Mouse (Mus musculus): ENCODE measurements at regions not wholly inside any gene's neighbourhood (a gene's known extent, or its start where the extent isn't known, plus 50 kb on each side); places are given as distances from the start of the nearest gene placed in this dataset.

DNA sequence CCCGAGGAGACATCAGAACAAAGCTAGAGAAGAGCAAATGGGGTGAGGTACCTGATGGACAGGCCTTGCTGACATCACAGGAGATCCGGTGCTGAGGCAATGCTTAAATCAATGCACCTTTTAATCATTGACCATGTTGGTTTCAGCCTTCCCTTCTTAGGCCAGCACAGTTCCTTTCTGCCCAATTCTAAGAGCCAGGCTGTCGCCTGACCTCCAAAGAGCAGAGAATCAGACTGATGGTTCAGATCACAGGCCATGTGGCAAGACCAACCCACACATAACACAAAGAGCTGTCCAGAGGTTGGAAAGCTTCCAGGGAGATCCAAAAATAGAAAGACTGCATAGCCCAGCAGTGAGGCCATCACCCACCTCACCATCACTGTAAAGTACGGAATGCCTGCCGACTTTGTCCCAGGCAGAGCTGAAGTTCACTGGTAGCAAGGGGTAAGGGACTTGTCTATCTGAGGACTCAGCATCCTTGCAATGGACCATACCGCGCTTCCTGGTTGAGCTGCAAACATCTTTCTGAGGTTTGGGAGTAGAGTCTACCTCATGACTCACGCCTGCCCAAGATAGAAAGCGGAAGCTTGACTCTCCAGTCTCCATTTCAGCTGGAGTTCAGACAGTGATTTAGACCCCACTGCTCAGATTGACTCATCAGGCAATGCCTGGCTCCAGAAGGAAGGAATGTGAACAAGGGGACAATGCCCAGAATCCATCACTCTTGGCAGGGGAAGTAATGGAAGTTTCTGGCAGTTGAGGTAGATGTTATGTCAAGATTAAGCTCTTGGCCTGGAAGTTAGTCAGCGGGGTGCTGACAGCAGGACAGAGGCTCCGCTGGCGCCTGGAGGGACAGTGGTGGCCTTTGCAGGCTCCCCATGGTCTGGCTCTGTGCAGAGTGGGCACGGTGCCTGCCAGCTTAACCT lies 98.1 kb upstream of the Thy1 start:
- Histone ChIP-seq H3K36me3 (ENCODE audit: control insufficient read depth, insufficient read depth, low read length, poor library complexity, severe bottlenecking) (no peaks in the 10 kb centered on the region), H3K27me3 (ENCODE audit: control insufficient read depth, insufficient read depth, low read length, poor library complexity, severe bottlenecking) (no peaks in the 10 kb centered on the region)
- DNase-seq (ENCODE audit: low read depth, low spot score) = no peak

DNA sequence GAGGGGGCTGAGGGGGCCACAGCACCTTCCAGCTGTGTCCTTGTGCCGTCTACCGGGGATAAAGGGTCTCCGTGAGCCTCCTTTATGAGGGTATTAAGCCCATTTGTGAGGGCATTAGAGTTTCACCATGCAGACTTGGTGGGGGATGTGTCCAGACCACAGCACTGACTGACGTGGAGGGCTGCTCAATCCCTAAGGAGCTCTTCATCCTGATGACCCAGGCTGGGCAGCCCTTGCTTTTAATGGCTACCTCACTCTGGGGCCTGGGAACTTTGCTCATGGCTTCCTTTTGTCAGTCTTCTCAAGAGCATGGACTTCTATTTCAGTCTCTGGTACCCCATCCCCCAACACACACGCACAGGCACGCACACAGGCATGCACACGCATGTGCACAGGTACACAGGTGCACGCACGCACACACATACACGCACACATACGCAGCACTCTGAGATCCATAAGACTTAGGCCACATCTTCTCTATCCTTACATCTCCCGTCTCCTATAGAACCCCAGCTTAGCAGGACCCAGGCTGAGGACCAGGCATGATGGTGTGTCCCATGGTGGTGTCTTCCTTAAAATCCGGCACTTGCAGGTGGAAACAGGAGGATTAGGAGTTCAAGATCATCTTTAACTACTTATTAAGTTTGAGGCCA lies 97.1 kb upstream of the Thy1 start:
- Histone ChIP-seq H3K36me3 (ENCODE audit: control insufficient read depth, insufficient read depth, low read length, poor library complexity, severe bottlenecking) (no peaks in the 10 kb centered on the region), H3K27me3 (ENCODE audit: control insufficient read depth, insufficient read depth, low read length, poor library complexity, severe bottlenecking) (no peaks in the 10 kb centered on the region)
- no peak for DNase-seq (ENCODE audit: low read depth, low spot score)

DNA sequence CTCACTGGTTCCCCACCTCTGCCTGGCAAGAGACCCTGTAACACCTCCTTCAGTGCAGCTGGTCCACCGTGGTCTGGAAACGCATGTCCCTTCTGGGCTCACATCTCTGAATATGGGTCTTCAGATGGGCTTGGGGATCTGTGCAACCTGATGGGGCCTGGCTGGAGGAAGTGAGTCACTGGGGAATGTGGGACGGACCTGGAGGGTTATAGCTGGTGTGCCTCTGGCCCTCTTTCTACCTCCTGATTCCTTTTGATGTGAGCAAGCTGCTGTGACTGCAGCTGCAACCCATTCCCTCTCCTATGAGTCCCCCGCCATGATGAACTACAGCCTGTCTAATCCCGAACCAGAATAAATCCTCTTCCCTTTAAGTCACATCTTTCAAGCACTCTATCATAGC lies 96.1 kb upstream of the Thy1 start:
- DNase-seq (ENCODE audit: low read depth, low spot score) = no peak
- Histone ChIP-seq H3K36me3 (ENCODE audit: control insufficient read depth, insufficient read depth, low read length, poor library complexity, severe bottlenecking) (no peaks in the 10 kb centered on the region), H3K27me3 (ENCODE audit: control insufficient read depth, insufficient read depth, low read length, poor library complexity, severe bottlenecking) (no peaks in the 10 kb centered on the region)

GRCm38 (mm10) chr9:43947490-43948150 lies 95.6 kb upstream of the Thy1 start:
- DNase-seq (ENCODE audit: low read depth, low spot score) = no peak
- Histone ChIP-seq H3K36me3 (ENCODE audit: control insufficient read depth, insufficient read depth, low read length, poor library complexity, severe bottlenecking) (no peaks in the 10 kb centered on the region), H3K27me3 (ENCODE audit: control insufficient read depth, insufficient read depth, low read length, poor library complexity, severe bottlenecking) (no peaks in the 10 kb centered on the region)

DNA sequence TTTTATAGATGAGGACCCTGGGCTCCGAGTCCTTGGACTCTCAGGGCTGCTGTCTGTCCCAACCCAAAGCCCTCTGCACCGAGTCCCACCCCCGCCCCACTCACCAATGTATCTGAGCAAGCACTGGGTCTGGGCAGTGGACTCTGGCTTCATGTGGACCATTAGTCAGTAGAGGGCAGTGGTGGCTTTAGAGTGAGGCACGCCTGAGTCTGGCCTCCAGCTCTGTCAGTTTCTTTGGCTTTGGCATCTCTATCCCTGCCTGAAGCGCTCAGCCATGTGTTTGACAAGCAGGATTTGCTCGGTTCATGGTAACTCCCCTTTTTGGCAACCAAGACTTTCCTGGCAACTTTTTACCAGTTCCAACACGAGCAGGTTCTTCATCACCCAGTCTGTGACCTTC lies 90.1 kb upstream of the Thy1 start:
- H3K36me3 ChIP-seq (ENCODE audit: control insufficient read depth, insufficient read depth, low read length, poor library complexity, severe bottlenecking) = no peaks in the 10 kb centered on the region
- no peaks in the 10 kb centered on the region for H3K27me3 ChIP-seq (ENCODE audit: control insufficient read depth, insufficient read depth, low read length, poor library complexity, severe bottlenecking)
- DNase-seq (ENCODE audit: low read depth, low spot score) = no peak

GRCm38 (mm10) chr9:43959541-43959940 lies 83.6 kb upstream of the Thy1 start:
- Histone ChIP-seq H3K27me3 (ENCODE audit: control insufficient read depth, insufficient read depth, low read length, poor library complexity, severe bottlenecking) (no peaks in the 10 kb centered on the region), H3K36me3 (ENCODE audit: control insufficient read depth, insufficient read depth, low read length, poor library complexity, severe bottlenecking) (no peaks in the 10 kb centered on the region)
- peak; percentile 12 for DNase-seq (ENCODE audit: low read depth, low spot score)

- no peak for DNase-seq (ENCODE audit: low read depth, low spot score)
Measured at GRCm38 (mm10) chr9:43961431-43961830, 81.8 kb upstream of the Thy1 start.

GRCm38 (mm10) chr9:43965171-43965570 lies 78.0 kb upstream of the Thy1 start:
- Histone ChIP-seq H3K36me3 (ENCODE audit: control insufficient read depth, insufficient read depth, low read length, poor library complexity, severe bottlenecking) (no peaks in the 10 kb centered on the region), H3K27me3 (ENCODE audit: control insufficient read depth, insufficient read depth, low read length, poor library complexity, severe bottlenecking) (no peaks in the 10 kb centered on the region)
- no peak for DNase-seq (ENCODE audit: low read depth, low spot score)

More at GRCm38 (mm10) chr9:43961431-43961830, 81.8 kb upstream of the Thy1 start:
- Histone ChIP-seq H3K36me3 (ENCODE audit: control insufficient read depth, insufficient read depth, low read length, poor library complexity, severe bottlenecking) (no peaks in the 10 kb centered on the region), H3K27me3 (ENCODE audit: control insufficient read depth, insufficient read depth, low read length, poor library complexity, severe bottlenecking) (no peaks in the 10 kb centered on the region)

GRCm38 (mm10) chr9:43965811-43966210 lies 77.4 kb upstream of the Thy1 start:
- no peak for DNase-seq (ENCODE audit: low read depth, low spot score)
- Histone ChIP-seq H3K36me3 (ENCODE audit: control insufficient read depth, insufficient read depth, low read length, poor library complexity, severe bottlenecking) (no peaks in the 10 kb centered on the region), H3K27me3 (ENCODE audit: control insufficient read depth, insufficient read depth, low read length, poor library complexity, severe bottlenecking) (no peaks in the 10 kb centered on the region)

DNA sequence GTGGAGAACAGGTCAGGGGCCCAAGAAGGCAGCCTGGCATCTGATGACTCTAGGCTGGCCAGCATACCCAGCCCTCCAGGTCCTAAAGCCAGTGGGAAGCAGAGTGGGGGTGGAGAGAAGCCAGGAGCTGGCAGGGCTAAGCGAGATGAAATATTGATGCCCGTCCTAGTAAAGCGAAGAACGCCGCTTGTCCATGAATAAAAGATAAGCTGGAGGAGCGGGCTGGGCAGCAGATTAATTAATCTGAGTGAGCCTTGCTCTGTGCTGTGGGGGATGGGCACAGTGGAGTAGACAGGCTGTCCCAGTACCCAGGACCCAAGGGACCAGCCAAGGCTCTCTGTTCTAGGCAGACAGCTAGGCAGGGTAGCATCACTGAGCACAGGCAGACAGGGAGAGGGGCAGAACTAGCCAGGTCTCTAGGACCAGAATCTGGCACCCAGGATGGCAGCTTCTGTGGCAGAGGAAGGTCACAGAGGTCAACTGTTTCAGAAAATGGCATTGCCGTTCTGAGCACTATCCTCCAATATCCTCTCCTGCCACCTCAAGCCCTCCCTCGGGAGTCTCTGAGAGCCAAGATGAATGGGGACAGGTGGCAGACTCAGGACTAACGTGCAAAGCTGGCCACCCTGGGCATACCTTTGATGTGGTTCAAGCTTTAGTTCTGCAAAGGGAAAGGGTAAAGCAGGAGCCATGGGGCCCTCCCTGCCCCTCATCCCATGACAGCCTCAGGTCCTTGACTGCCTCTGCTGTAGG lies 73.0 kb upstream of the Thy1 start:
- Histone ChIP-seq H3K27me3 (ENCODE audit: control insufficient read depth, insufficient read depth, low read length, poor library complexity, severe bottlenecking) (no peaks in the 10 kb centered on the region), H3K36me3 (ENCODE audit: control insufficient read depth, insufficient read depth, low read length, poor library complexity, severe bottlenecking) (no peaks in the 10 kb centered on the region)
- no peak for DNase-seq (ENCODE audit: low read depth, low spot score)

- no peak for DNase-seq (ENCODE audit: low read depth, low spot score)
- Histone ChIP-seq H3K27me3 (ENCODE audit: control insufficient read depth, insufficient read depth, low read length, poor library complexity, severe bottlenecking) (no peaks in the 10 kb centered on the region), H3K36me3 (ENCODE audit: control insufficient read depth, insufficient read depth, low read length, poor library complexity, severe bottlenecking) (no peaks in the 10 kb centered on the region)
Measured at GRCm38 (mm10) chr9:43970858-43971257, 72.3 kb upstream of the Thy1 start.

- peak; percentile 72 for DNase-seq (ENCODE audit: low read depth, low spot score)
- Histone ChIP-seq H3K36me3 (ENCODE audit: control insufficient read depth, insufficient read depth, low read length, poor library complexity, severe bottlenecking) (no peaks in the 10 kb centered on the region), H3K27me3 (ENCODE audit: control insufficient read depth, insufficient read depth, low read length, poor library complexity, severe bottlenecking) (no peaks in the 10 kb centered on the region)
Measured at GRCm38 (mm10) chr9:43972290-43972689, 70.9 kb upstream of the Thy1 start.

- no peaks in the 10 kb centered on the region for H3K27me3 ChIP-seq (ENCODE audit: control insufficient read depth, insufficient read depth, low read length, poor library complexity, severe bottlenecking)
- peak; percentile 29 for DNase-seq (ENCODE audit: low read depth, low spot score)
- H3K36me3 ChIP-seq (ENCODE audit: control insufficient read depth, insufficient read depth, low read length, poor library complexity, severe bottlenecking) = no peaks in the 10 kb centered on the region
Measured at GRCm38 (mm10) chr9:43975405-43975804, 67.8 kb upstream of the Thy1 start.

DNA sequence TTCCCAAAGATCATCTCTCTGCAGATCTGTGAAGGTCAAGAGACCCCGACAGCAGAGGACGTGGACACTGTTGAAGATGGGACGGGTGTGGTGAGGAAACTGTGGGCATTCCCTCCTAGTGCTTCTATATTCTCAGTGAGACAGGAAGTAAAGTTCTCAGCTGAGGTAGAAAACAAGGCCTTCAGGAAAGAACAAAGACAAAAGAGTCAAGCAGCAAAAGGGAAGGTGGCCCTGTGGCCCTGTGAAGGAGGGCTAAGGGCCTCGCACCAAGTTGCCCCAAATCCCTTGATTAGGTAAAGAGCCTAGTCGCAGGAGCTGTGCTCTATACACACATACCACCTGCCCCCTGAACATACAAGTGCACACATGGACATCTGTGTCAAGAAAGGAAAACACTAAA lies 66.8 kb upstream of the Thy1 start:
- no peaks in the 10 kb centered on the region for H3K36me3 ChIP-seq (ENCODE audit: control insufficient read depth, insufficient read depth, low read length, poor library complexity, severe bottlenecking)
- DNase-seq (ENCODE audit: low read depth, low spot score) = no peak
- no peaks in the 10 kb centered on the region for H3K27me3 ChIP-seq (ENCODE audit: control insufficient read depth, insufficient read depth, low read length, poor library complexity, severe bottlenecking)

All from splenic B cell, adult 2 months (primary cell).